Comparison of ENCODE assay signal across 17 mouse cellular contexts in genomic region chr13:57685201-57685600, GRCm38 (mm10).
DNase-seq lines count a peak whose midpoint lies in the region.
"Had no signal": no experiment of that assay in that cellular context is flagged by ENCODE, and none has a peak within 500 bp of the region (broad histone marks: within the 10 kb centered on the region; RNA-seq: fewer than 3 reads in every experiment).

No protein-coding gene starts in this region.

- peak; percentile 46 for DNase-seq in heart, adult 11 months
- no peak for DNase-seq in heart, adult 18-20 months
- peak; percentile 18 to 31 for DNase-seq in left cerebral cortex, adult 9 months (ENCODE audit: low spot score in 2 of 2)
- no peak for DNase-seq in left cerebral cortex, postnatal 10 days (ENCODE audit: extremely low spot score in 1 of 2, low spot score in 2 of 2)
- DNase-seq in right cerebral cortex, adult 18-20 months: peak; percentile 74
- DNase-seq in right cerebral cortex, postnatal 14 days: no peak
- no peak for DNase-seq in adrenal gland, postnatal 25 days
- DNase-seq: adrenal gland, postnatal 10 days; B cell, adult 2 months; cerebellum, adult 18-20 months; cerebellum, adult 9-10 months; cerebellum, postnatal 14 days; gastrocnemius, adult 2 months; gastrocnemius, postnatal 14 days; heart, adult 2 months; heart, postnatal 14 days; heart, postnatal 4 days had no signal

- intact Hi-C loops in left cerebral cortex, postnatal 10 days (cut with DNase I): no loop called here

Comparison
In these comparisons a context has a peak if more than half of its experiments do, and no peak if none do; other contexts are left out.
1. DNase-seq: peak in heart, adult 11 months (single experiment), left cerebral cortex, adult 9 months (2 of 2) and right cerebral cortex, adult 18-20 months (single experiment); none in heart, adult 18-20 months (0 of 2), left cerebral cortex, postnatal 10 days (0 of 2), right cerebral cortex, postnatal 14 days (single experiment) and adrenal gland, postnatal 25 days (single experiment).